Mouse (Mus musculus) forebrain, embryonic 11.5 days (tissue): ENCODE data around the gene 1700017B05Rik. TPM values are rescaled to one million over a fixed set of nuclear protein-coding genes. Genes with fewer than 3 reads are reported as not detected.
A peak's percentile ranks its signal among the peaks of the same experiment; 100 is the strongest.

Experiments used
- ATAC-seq: fragments of 200-750 bp; cut with Nextera tagmentation; replicated peaks from 2 replicates; pipeline ENCODE4 v1.8.0; 2017; ENCODE audit warnings: moderate TSS enrichment; ENCODE audit not compliant: low FRiP score
- DNase-seq: peaks from one replicate; pipeline ENCODE4 v3.0.0-alpha.2; 2017; ENCODE audit warnings: low spot score
- H3K27ac ChIP-seq: fragments of 300-500 bp; sonication (generic); 2 replicates; pipeline ENCODE4 v1.5.1; 2014; ENCODE audit warnings: low read depth, low read length
- H3K27me3 ChIP-seq: fragments of 300-500 bp; sonication (generic); 2 replicates; pipeline ENCODE4 v1.6.1; 2014; ENCODE audit warnings: mild to moderate bottlenecking, low read length, mixed read lengths; ENCODE audit not compliant: control insufficient read depth, insufficient read depth
- H3K36me3 ChIP-seq: fragments of 300-500 bp; sonication (generic); 2 replicates; pipeline ENCODE4 v1.6.1; 2014; ENCODE audit warnings: mild to moderate bottlenecking, low read length, moderate library complexity, mixed read lengths; ENCODE audit not compliant: control insufficient read depth, insufficient read depth
- H3K4me1 ChIP-seq: fragments of 300-500 bp; sonication (generic); replicated peaks from 2 replicates; pipeline ENCODE4 v1.6.1; 2014; ENCODE audit warnings: low read length, mixed read lengths; ENCODE audit not compliant: control insufficient read depth, insufficient read depth
- H3K4me2 ChIP-seq: fragments of 300-500 bp; sonication (generic); 2 replicates; pipeline ENCODE4 v1.6.1; 2014; ENCODE audit warnings: low read depth, mild to moderate bottlenecking, low read length, moderate library complexity, mixed read lengths; ENCODE audit not compliant: severe bottlenecking
- H3K4me3 ChIP-seq: fragments of 300-500 bp; sonication (generic); 2 replicates; pipeline ENCODE4 v1.5.1; 2014; ENCODE audit warnings: low read depth, low read length
- H3K9ac ChIP-seq: fragments of 300-500 bp; sonication (generic); 2 replicates; pipeline ENCODE4 v1.6.1; 2014; ENCODE audit warnings: low read length
- H3K9me3 ChIP-seq: fragments of 300-500 bp; sonication (generic); 2 replicates; pipeline ENCODE4 v1.6.1; 2016; ENCODE audit warnings: low read length, mixed read lengths; ENCODE audit not compliant: control insufficient read depth
- WGBS: fragments of 180-500 bp; shearing (Covaris S2); extraction: QIAGEN DNeasy Blood & Tissue Kit; methylation state at CpG from one replicate; pipeline ENCODE4 v1.1.7; 2014; 5-methylcytosine and 5-hydroxymethylcytosine counted together
- polyA plus RNA-seq: library from polyadenylated mRNA; unstranded; fragments of >200 nt; fragmentation: Nextera tagmentation; extraction: Ambion mirVana; gene quantifications from 2 replicates; pipeline ENCODE4 v1.2.1, GENCODE M21; 2014

The 1700017B05Rik gene
- polyA plus RNA-seq, 1 experiment from 2014 or later: 12.5 TPM

DNA sequence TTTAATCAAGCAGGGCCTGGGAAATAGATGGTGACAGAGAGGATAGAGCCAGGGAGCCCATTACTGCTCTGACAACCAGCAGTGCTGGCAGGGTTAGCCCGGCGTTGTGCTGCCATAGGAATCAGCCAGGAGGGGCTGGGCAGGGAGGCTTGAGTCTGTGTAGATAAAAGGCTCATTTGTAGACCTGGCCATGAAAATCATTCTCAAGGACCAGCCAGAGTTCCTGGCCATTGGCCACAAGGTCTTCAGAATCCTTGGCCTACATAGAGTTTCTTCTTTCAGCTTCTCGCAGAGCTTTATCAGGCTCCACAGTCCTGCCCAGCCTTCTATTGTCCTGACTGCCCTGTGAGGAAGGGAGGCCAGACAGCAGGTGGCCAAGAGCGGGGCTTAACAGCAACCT lies 17.0 kb upstream of the 1700017B05Rik start:
- H3K27me3 ChIP-seq: no peaks in the 10 kb centered on the region
- H3K27ac ChIP-seq: no peak overlapping the region
- peaks cover 5% of the 10 kb centered on the region; the same call in 1 of the 2 replicates for H3K4me1 ChIP-seq
- no peaks in the 10 kb centered on the region for H3K36me3 ChIP-seq
- no peaks in the 10 kb centered on the region for H3K9me3 ChIP-seq
- no peak overlapping the region for H3K9ac ChIP-seq
- no peak overlapping the region for H3K4me3 ChIP-seq
- 62% methylated on average over 4 of the region's 4 CpGs for WGBS
- ATAC-seq (no peak), DNase-seq (no peak)
- H3K4me2 ChIP-seq: no peak overlapping the region

DNA sequence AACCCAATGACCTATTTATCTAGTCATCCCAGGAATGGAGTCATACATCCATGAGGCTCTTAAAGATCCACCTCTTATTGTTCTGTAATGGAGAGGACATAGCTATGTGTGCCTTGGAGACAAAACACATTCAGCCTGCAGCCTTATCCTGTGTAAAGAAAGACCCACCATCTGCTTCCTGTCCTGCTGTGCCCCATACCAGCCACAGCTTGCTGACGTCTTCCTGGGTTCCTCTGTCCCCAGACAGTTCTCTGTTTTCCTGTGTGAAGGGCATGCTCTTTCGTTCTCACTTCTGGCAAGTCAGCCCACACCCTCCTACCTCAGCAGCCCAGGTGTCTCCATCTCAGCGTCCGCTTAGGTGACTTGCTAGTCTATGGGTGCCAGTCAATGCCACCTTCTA lies 15.9 kb upstream of the 1700017B05Rik start:
- Histone ChIP-seq H3K36me3 (no peaks in the 10 kb centered on the region), H3K27ac (no peak overlapping the region), H3K27me3 (no peaks in the 10 kb centered on the region), H3K4me3 (no peak overlapping the region), H3K4me2 (no peak overlapping the region), H3K4me1 (peaks cover 5% of the 10 kb centered on the region; the same call in 1 of the 2 replicates), H3K9me3 (no peaks in the 10 kb centered on the region), H3K9ac (no peak overlapping the region)
- DNase-seq (no peak), ATAC-seq (no peak)
- 72% methylated on average over 4 of the region's 4 CpGs for WGBS

DNA sequence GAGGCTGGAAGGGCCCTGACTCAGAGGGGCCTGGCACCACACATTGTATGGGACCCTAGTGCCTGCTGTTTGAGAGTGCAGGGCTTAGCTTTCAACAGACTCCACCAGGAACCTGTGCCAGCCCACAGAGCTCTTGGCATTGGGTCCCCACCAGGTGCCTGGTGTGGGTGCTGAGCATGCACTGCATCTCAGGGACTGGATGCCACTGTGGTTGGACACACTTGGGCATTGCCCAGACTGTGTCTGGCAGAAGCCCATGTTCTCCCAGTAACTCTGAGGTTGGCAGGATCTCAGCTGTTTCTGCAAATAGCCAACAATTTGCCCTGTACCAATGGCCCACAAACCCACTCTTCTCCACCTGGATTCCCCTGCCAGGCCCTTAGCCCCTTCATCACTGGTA lies 13.9 kb upstream of the 1700017B05Rik start:
- no peak overlapping the region for H3K27ac ChIP-seq
- no peaks in the 10 kb centered on the region for H3K27me3 ChIP-seq
- DNase-seq (no peak), ATAC-seq (no peak)
- no peak overlapping the region for H3K4me2 ChIP-seq
- H3K9me3 ChIP-seq: no peaks in the 10 kb centered on the region
- H3K9ac ChIP-seq: no peak overlapping the region
- no peaks in the 10 kb centered on the region for H3K36me3 ChIP-seq
- H3K4me1 ChIP-seq: peaks cover under 1% of the 10 kb centered on the region; the same call in 1 of the 2 replicates
- H3K4me3 ChIP-seq: no peak overlapping the region

DNA sequence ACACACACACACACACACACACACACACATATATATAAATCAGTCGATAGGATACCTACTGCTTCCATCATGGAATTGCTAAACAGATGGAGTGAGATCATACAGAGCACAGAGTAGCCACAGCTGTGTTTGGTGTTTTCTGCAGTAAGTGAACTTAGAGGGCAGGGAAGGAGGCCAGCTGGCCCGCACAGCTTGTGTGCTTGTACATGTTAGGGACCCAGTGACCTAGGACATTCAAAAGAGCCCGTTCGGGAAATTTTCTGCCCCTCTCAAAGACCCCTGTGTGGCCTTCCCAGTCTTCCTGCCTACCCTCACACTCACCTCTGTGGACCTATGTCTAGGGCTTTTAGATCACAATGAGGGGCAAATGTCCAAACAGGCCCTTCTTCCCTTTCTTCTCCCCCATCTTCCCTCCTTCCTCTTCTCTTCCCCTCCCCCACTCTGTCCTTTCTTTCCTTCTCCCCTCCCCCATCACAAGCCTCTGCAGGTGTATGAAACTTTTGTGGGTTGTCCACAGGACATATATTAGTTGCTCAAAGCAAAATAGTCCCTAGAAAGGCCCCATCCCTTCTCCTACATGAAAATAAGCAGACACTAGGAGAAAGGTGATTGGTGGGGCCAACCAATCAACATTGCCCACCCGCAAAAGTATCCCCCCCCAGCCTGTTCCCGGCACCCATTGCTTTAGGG lies 11.5 kb upstream of the 1700017B05Rik start:
- Histone ChIP-seq H3K9ac (no peak overlapping the region), H3K9me3 (no peaks in the 10 kb centered on the region), H3K4me1 (peaks cover 6% of the 10 kb centered on the region; the same call in 1 of the 2 replicates), H3K4me3 (no peak overlapping the region), H3K27me3 (no peaks in the 10 kb centered on the region), H3K27ac (no peak overlapping the region), H3K36me3 (no peaks in the 10 kb centered on the region), H3K4me2 (no peak overlapping the region)
- no peak for DNase-seq
- 43% methylated on average over 6 of the region's 6 CpGs for WGBS
- no peak for ATAC-seq

DNA sequence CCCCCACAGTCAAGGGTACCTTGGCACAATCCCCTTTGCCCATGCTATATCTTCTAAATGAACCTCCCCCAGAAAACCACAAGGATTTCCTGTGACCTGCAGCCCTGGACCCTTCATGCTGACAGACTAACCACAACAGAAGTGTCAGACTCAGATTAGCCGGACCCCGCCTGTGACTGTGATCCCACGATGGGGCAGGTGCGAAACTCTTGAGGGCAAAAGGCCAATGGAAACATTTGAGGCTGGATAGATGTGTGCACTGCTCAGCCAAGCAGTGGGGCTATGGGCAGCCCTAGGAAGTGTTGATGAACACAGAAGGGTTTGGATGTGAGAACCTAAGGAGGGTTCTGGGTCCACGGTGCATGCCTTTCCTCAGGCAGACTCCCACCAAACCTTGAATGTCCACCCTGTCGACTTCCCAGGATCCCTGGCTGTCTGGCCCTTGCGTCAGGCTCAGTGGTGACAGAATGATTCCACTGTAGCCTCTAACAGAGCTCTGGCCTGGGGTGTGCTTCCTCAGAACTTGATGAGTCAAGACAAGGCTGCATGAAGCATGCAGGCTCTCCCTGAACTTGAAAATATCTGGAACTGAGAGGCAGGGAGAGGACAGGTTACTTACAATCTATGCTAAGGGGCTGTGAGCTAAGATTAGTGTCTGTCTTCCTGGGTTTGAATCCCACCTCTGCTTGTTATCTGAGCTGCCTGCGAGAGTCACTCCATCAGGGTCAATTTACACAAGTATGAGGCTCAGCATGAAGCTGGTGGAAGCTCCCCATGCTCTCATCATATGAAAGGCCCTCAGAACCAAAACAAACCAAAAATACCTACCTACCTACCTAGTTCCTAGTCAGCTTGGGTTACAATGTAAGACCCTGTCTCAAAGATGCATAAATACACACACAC lies 10.7 kb upstream of the 1700017B05Rik start:
- 70% methylated on average over 8 of the region's 8 CpGs for WGBS
- H3K4me2 ChIP-seq: no peak overlapping the region
- H3K27ac ChIP-seq: no peak overlapping the region
- DNase-seq (no peak), ATAC-seq (no peak)
- H3K9me3 ChIP-seq: no peaks in the 10 kb centered on the region
- H3K4me3 ChIP-seq: no peak overlapping the region
- no peak overlapping the region for H3K9ac ChIP-seq
- H3K27me3 ChIP-seq: no peaks in the 10 kb centered on the region
- H3K4me1 ChIP-seq: peaks cover 6% of the 10 kb centered on the region; the same call in 1 of the 2 replicates
- no peaks in the 10 kb centered on the region for H3K36me3 ChIP-seq

DNA sequence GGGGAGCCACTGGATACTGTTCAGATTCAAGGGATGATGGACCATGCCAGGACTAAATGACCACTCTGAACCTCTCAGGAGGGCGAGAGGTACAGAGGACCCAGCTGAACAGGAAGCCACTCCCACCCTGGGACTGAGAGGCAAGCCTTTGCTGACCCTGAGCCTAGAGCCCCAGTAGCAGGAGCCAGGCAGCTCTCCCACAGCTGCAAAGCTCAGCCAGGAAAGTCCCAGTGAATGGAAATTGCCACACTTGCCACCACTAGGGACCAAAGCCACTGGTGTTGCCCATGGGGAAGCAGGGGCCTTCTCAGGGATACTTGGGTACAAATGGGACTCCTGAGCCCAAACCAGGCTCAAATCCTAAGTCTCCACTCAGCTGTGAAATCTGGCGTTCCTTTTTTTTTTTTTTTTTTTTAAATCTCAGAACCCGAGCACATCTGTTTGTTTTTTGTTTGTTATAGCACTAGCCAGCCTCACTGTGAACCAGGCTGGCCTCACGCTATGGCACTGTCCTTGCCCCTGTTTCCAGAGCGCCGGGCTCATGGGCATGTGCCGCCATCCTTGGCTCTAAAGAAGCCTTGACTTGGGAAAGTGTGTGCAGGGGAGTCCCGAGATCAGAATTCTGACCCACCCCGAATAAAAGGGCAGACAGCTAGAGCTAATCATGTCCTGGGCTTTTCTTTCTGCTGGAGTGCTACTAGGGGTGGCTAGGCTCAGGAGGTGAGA lies 9.6 kb upstream of the 1700017B05Rik start:
- H3K27me3 ChIP-seq: no peaks in the 10 kb centered on the region
- H3K4me1 ChIP-seq: peaks cover 13% of the 10 kb centered on the region; the same call in 1 of the 2 replicates
- ATAC-seq: no peak
- H3K9me3 ChIP-seq: no peaks in the 10 kb centered on the region
- WGBS: 52% methylated on average over 9 of the region's 9 CpGs
- no peak overlapping the region for H3K4me2 ChIP-seq
- DNase-seq: no peak
- no peak overlapping the region for H3K27ac ChIP-seq
- H3K4me3 ChIP-seq: no peak overlapping the region
- no peaks in the 10 kb centered on the region for H3K36me3 ChIP-seq
- no peak overlapping the region for H3K9ac ChIP-seq

DNA sequence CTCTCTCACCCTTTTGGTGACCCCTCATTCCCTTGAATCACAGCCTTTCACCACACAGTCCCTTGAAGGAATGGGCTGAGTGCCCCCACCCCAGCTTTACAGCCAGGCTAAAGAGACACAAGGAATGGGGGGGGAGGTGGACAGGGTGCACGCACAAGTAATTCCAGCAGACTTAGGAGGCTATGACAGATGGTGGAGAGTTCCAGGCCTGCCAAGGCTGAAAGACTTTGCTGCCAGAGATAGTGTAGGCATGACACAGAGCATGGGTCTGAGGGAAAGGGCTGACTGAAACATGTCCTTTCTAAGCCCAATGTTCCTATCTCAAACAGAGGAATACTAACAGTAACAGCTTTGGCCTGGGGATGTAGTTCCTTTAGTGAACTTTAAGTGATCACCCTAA lies 8.7 kb upstream of the 1700017B05Rik start:
- no peaks in the 10 kb centered on the region for H3K27me3 ChIP-seq
- no peak overlapping the region for H3K9ac ChIP-seq
- peaks cover 14% of the 10 kb centered on the region; the same call in 1 of the 2 replicates for H3K4me1 ChIP-seq
- no peak for DNase-seq
- H3K36me3 ChIP-seq: no peaks in the 10 kb centered on the region
- no peak overlapping the region for H3K4me3 ChIP-seq
- ATAC-seq: no peak
- WGBS: 75% methylated on average over 1 of the region's 1 CpGs
- no peak overlapping the region for H3K4me2 ChIP-seq
- no peaks in the 10 kb centered on the region for H3K9me3 ChIP-seq
- no peak overlapping the region for H3K27ac ChIP-seq

DNA sequence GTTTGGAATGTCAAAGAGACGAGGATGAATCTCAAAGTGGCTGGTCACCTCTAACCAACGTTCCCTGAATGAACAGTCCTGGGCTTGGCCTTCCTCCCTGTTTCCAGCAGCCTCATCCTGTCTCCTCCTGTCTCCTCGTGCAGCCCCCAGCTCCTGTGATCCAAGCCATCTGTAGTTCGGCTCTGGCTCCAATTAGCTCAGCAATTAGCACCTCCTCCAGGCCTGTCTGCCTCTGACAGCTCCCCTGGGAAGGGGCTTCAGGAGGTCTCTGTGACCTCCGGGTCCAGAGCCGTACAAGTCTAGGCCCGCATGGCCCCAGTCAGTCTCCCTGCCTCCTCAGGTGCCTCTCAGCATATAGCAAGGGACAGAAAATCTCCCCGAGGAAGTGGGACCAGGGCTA lies 8.0 kb upstream of the 1700017B05Rik start:
- Histone ChIP-seq H3K4me2 (no peak overlapping the region), H3K36me3 (no peaks in the 10 kb centered on the region), H3K27me3 (no peaks in the 10 kb centered on the region), H3K9me3 (no peaks in the 10 kb centered on the region), H3K4me3 (no peak overlapping the region), H3K27ac (peak overlapping the region; percentile 15; the same call in 1 of the 2 replicates), H3K4me1 (peaks cover 14% of the 10 kb centered on the region; the same call in 1 of the 2 replicates), H3K9ac (no peak overlapping the region)
- WGBS: 29% methylated on average over 8 of the region's 8 CpGs
- no peak; the same call in 1 of the 2 replicates for ATAC-seq
- DNase-seq: no peak
